ENCODE assay signal across 7 mouse cellular contexts in genomic region chr9:57421121-57421571, GRCm38 (mm10). TPM values are rescaled to one million over a fixed set of nuclear protein-coding genes. Genes with fewer than 3 reads are reported as not detected.
DNase-seq lines count a peak whose midpoint lies in the region; ATAC-seq and TF ChIP-seq lines count a peak whose summit lies in the region.

No protein-coding gene starts in this region.

- TF ChIP-seq CTCF in forebrain, postnatal 0 days (IDR thresholded peaks at IDR 0.05; ENCODE audit: low read depth) = no peak

- no peak for TF ChIP-seq POLR2A in limb, embryonic 14.5 days (IDR thresholded peaks at IDR 0.05; ENCODE audit: borderline replicate concordance, extremely low read depth, insufficient read depth, insufficient read length)
- TF ChIP-seq POLR2A in myocyte (IDR thresholded peaks at IDR 0.05; ENCODE audit: insufficient read length, low read depth) = peak; percentile 39

- no peaks in the 10 kb centered on the region; the same call in 1 of the 2 replicates for H3K36me3 ChIP-seq in forebrain, postnatal 0 days (ENCODE audit: insufficient read depth)
- no peaks in the 10 kb centered on the region for H3K36me3 ChIP-seq in hindbrain, embryonic 14.5 days (replicated peaks; ENCODE audit: control insufficient read depth, insufficient read depth)
- peaks cover 4% of the 10 kb centered on the region for H3K36me3 ChIP-seq in limb, embryonic 14.5 days (ENCODE audit: control insufficient read depth, insufficient read depth, low read length)
- peaks cover 4% of the 10 kb centered on the region for H3K36me3 ChIP-seq in myocyte (ENCODE audit: control insufficient read depth, insufficient read depth)

- H3K4me1 ChIP-seq in forebrain, postnatal 0 days (ENCODE audit: insufficient read depth) = 0 out of 2 replicates have a peak, but pooled peaks cover 4% of the 10 kb centered on the region
- H3K4me1 ChIP-seq in hindbrain, embryonic 14.5 days (replicated peaks; ENCODE audit: control insufficient read depth, insufficient read depth, low read length) = no peaks in the 10 kb centered on the region
- peaks cover 23% of the 10 kb centered on the region for H3K4me1 ChIP-seq in limb, embryonic 14.5 days (ENCODE audit: control insufficient read depth, insufficient read depth, low read length)

- H3K9me3 ChIP-seq in forebrain, postnatal 0 days (ENCODE audit: low read length) = no peaks in the 10 kb centered on the region
- no peaks in the 10 kb centered on the region for H3K9me3 ChIP-seq in hindbrain, embryonic 14.5 days (ENCODE audit: control insufficient read depth, low read length)
- no peaks in the 10 kb centered on the region for H3K9me3 ChIP-seq in limb, embryonic 14.5 days (ENCODE audit: control insufficient read depth, low read length)

- ATAC-seq in forebrain, postnatal 0 days = peak; percentile 8; the same call in 1 of the 2 replicates
- ATAC-seq in hindbrain, embryonic 14.5 days (ENCODE audit: low FRiP score) = no peak
- ATAC-seq in limb, embryonic 14.5 days (ENCODE audit: low FRiP score, low read depth) = no peak

- no peaks in the 10 kb centered on the region for H3K79me2 ChIP-seq in myocyte (ENCODE audit: control insufficient read depth, insufficient read depth)

- DNase-seq in CD4-positive, CD25-positive, alpha-beta regulatory T cell, adult 2 months (ENCODE audit: low read depth, low spot score) = peak; percentile 84
- DNase-seq in MEL-GATA-1-ER (ENCODE audit: extremely low read depth, low read depth) = peak; percentile 96
- no peak for DNase-seq in forebrain, postnatal 0 days
- DNase-seq in hindbrain, embryonic 14.5 days (ENCODE audit: low spot score) = no peak
- peak; percentile 24 for DNase-seq in limb, embryonic 14.5 days (ENCODE audit: low spot score)
- peak; percentile 83 for DNase-seq in thymus, postnatal 25 days

- no peak overlapping the region for H3K4me2 ChIP-seq in forebrain, postnatal 0 days (ENCODE audit: low read depth)
- H3K4me2 ChIP-seq in hindbrain, embryonic 14.5 days (replicated peaks) = no peak overlapping the region
- peak overlapping the region; percentile 27; the same call in 1 of the 2 replicates for H3K4me2 ChIP-seq in limb, embryonic 14.5 days (replicated peaks; ENCODE audit: low read depth, low read length, severe bottlenecking)
- peak overlapping the region; percentile 69 for H3K4me2 ChIP-seq in myocyte (ENCODE audit: low read depth)

- no peak overlapping the region; the same call in 1 of the 2 replicates for H3K9ac ChIP-seq in forebrain, postnatal 0 days
- H3K9ac ChIP-seq in hindbrain, embryonic 14.5 days = no peak overlapping the region
- H3K9ac ChIP-seq in limb, embryonic 14.5 days (ENCODE audit: low read depth, low read length, severe bottlenecking) = 0 out of 2 replicates have a peak overlapping the region, but pooled peaks have one; percentile 3

- H3ac ChIP-seq in myocyte (ENCODE audit: control insufficient read depth, insufficient read length) = no peak overlapping the region

- peak overlapping the region; percentile 24 for H3K27ac ChIP-seq in forebrain, postnatal 0 days (ENCODE audit: low read depth, low read length)
- H3K27ac ChIP-seq in hindbrain, embryonic 14.5 days = peak overlapping the region; percentile 55; the same call in 1 of the 2 replicates
- peak overlapping the region; percentile 85 for H3K27ac ChIP-seq in limb, embryonic 14.5 days (replicated peaks; ENCODE audit: low read depth, low read length)

- 87% methylated on average over 9 of the region's 9 CpGs for WGBS in forebrain, postnatal 0 days
- WGBS in hindbrain, embryonic 14.5 days = 75% methylated on average over 9 of the region's 9 CpGs
- 57% methylated on average over 9 of the region's 9 CpGs for WGBS in limb, embryonic 14.5 days

- no peak overlapping the region for H3K4me3 ChIP-seq in forebrain, postnatal 0 days (ENCODE audit: low read depth, low read length)
- H3K4me3 ChIP-seq in hindbrain, embryonic 14.5 days (replicated peaks; ENCODE audit: low read length) = no peak overlapping the region
- H3K4me3 ChIP-seq in limb, embryonic 14.5 days (replicated peaks; ENCODE audit: low read length) = no peak overlapping the region
- no peak overlapping the region for H3K4me3 ChIP-seq in myocyte

- no peaks in the 10 kb centered on the region for H3K27me3 ChIP-seq in forebrain, postnatal 0 days (ENCODE audit: insufficient read depth, low read length)
- no peaks in the 10 kb centered on the region for H3K27me3 ChIP-seq in hindbrain, embryonic 14.5 days (ENCODE audit: control insufficient read depth, insufficient read depth, low read length)
- no peaks in the 10 kb centered on the region for H3K27me3 ChIP-seq in limb, embryonic 14.5 days (ENCODE audit: control insufficient read depth, insufficient read depth, low read length)
- H3K27me3 ChIP-seq in myocyte (ENCODE audit: control insufficient read depth, insufficient read depth, insufficient read length) = no peaks in the 10 kb centered on the region

TF ChIP-seq in myocyte, 11 proteins besides CTCF, POLR2A, EP300 and RAD21:
- peak; percentile 29 to 98 (median 94) for TF ChIP-seq MYOD1 (IDR thresholded peaks at IDR 0.05; ENCODE audit: control insufficient read depth in 1 of 3, insufficient read length in 2 of 3, low read depth in 2 of 3)
- TF ChIP-seq TCF3 (IDR thresholded peaks at IDR 0.05; ENCODE audit: insufficient read length, low read depth) = peak; percentile 35
- no peak for TF ChIP-seq SRF (IDR thresholded peaks at IDR 0.05; ENCODE audit: control insufficient read depth, insufficient read length, low read depth)
- TF ChIP-seq TCF12 (IDR thresholded peaks at IDR 0.05; ENCODE audit: insufficient read depth, poor library complexity, severe bottlenecking) = peak; percentile 62
- peak in 1 of 3 experiments; percentile 79 for TF ChIP-seq MYOG (IDR thresholded peaks at IDR 0.05; ENCODE audit: control insufficient read depth in 1 of 3, insufficient read depth in 1 of 3, insufficient read length in 2 of 3, low read depth in 2 of 3)

RNA-seq across cellular contexts. Expression of gene Ppcdc, which starts 18.8 kb away (rescaled TPM):
- total RNA-seq in forebrain, postnatal 0 days (2014; rRNA removed) = 16.2 and 20.5 TPM in 2 replicates
- polyA plus RNA-seq in forebrain, postnatal 0 days (2015; fragmentation: Nextera tagmentation; extraction: Ambion mirVana) = 14.9 and 18.3 TPM in 2 replicates
- 19.8 and 21.9 TPM in 2 replicates for polyA plus RNA-seq in hindbrain, embryonic 14.5 days (2014; fragmentation: Nextera tagmentation; extraction: Ambion mirVana)
- 32.1 and 32.8 TPM in 2 replicates for polyA plus RNA-seq in limb, embryonic 14.5 days (2012; rRNA removed)
- polyA plus RNA-seq in limb, embryonic 14.5 days (2014; fragmentation: Nextera tagmentation; extraction: Ambion mirVana) = 22.1 and 27.5 TPM in 2 replicates
- polyA plus RNA-seq in myocyte (2012; fragmentation: generic; extraction: Trizol) = 16.2 TPM

RNA-seq across cellular contexts. Expression of gene Scamp5, which starts 46.7 kb away (rescaled TPM):
- 252 and 282 TPM in 2 replicates for total RNA-seq in forebrain, postnatal 0 days (2014; rRNA removed)
- 167 and 175 TPM in 2 replicates for polyA plus RNA-seq in forebrain, postnatal 0 days (2015; fragmentation: Nextera tagmentation; extraction: Ambion mirVana)
- polyA plus RNA-seq in hindbrain, embryonic 14.5 days (2014; fragmentation: Nextera tagmentation; extraction: Ambion mirVana) = 90.0 and 108 TPM in 2 replicates
- 33.8 and 45.3 TPM in 2 replicates for polyA plus RNA-seq in limb, embryonic 14.5 days (2012; rRNA removed)
- polyA plus RNA-seq in limb, embryonic 14.5 days (2014; fragmentation: Nextera tagmentation; extraction: Ambion mirVana) = 10.0 and 12.5 TPM in 2 replicates
- polyA plus RNA-seq in myocyte (2012; fragmentation: generic; extraction: Trizol) = 23.6 TPM

Comparison
In these comparisons a context has a peak if more than half of its experiments do, and no peak if none do; other contexts are left out.
1. DNase-seq: peak in CD4-positive, CD25-positive, alpha-beta regulatory T cell, adult 2 months (single experiment), MEL-GATA-1-ER (single experiment), limb, embryonic 14.5 days (single experiment) and thymus, postnatal 25 days (single experiment); none in forebrain, postnatal 0 days (single experiment) and hindbrain, embryonic 14.5 days (single experiment).
2. H3K27ac ChIP-seq: peak in every context shown above with its lines; median percentile 85 in limb, embryonic 14.5 days; 55 in hindbrain, embryonic 14.5 days; 24 in forebrain, postnatal 0 days.
3. H3K4me2 ChIP-seq: peak in limb, embryonic 14.5 days (single experiment) and myocyte (single experiment); none in forebrain, postnatal 0 days (single experiment) and hindbrain, embryonic 14.5 days (single experiment).